Mouse (Mus musculus) thymus, adult 2 months (tissue): ENCODE measurements at regions not wholly inside any gene's neighbourhood (a gene's known extent, or its start where the extent isn't known, plus 50 kb on each side); places are given as distances from the start of the nearest gene placed in this dataset.

Experiments
- DNase-seq: peaks from one replicate; pipeline ENCODE4 v3.0.0; 2021
- H3K27ac ChIP-seq: fragments of 200-500 bp; 2 replicates; pipeline ENCODE4 v1.5.1; 2012; ENCODE audit warnings: low read length, control low read depth; ENCODE audit not compliant: control insufficient read depth, insufficient read depth
- H3K27me3 ChIP-seq: fragments of 200-500 bp; 2 replicates; pipeline ENCODE4 v1.6.1; 2012; ENCODE audit warnings: mild to moderate bottlenecking, low read length, moderate library complexity, mixed read lengths; ENCODE audit not compliant: control insufficient read depth, insufficient read depth
- H3K36me3 ChIP-seq: fragments of 200-500 bp; 2 replicates; pipeline ENCODE4 v1.6.1; 2012; ENCODE audit warnings: mild to moderate bottlenecking, low read length, moderate library complexity; ENCODE audit not compliant: control insufficient read depth, insufficient read depth
- H3K4me1 ChIP-seq: fragments of 200-500 bp; replicated peaks from 2 replicates; pipeline ENCODE4 v1.6.1; 2012; ENCODE audit warnings: low read length; ENCODE audit not compliant: control insufficient read depth, insufficient read depth
- H3K4me3 ChIP-seq: fragments of 200-500 bp; 2 replicates; pipeline ENCODE4 v1.5.1; 2012; ENCODE audit warnings: mild to moderate bottlenecking, low read length, control low read depth, moderate library complexity; ENCODE audit not compliant: control insufficient read depth, insufficient read depth
- CTCF ChIP-seq: fragments of 200-500 bp; IDR thresholded peaks from 2 replicates; pipeline ENCODE4 v1.5.1; 2012; ENCODE audit warnings: mild to moderate bottlenecking, control low read depth, low read length, moderate library complexity, borderline replicate concordance; ENCODE audit not compliant: control insufficient read depth, poor library complexity, insufficient read depth; ENCODE audit errors: extremely low read depth
- POLR2A ChIP-seq: fragments of 200-500 bp; IDR thresholded peaks from 2 replicates; pipeline ENCODE4 v1.6.1; 2012; ENCODE audit warnings: mild to moderate bottlenecking, low read length, control low read depth, moderate library complexity; ENCODE audit not compliant: control insufficient read depth, poor library complexity, insufficient read depth; ENCODE audit errors: extremely low read depth
- WGBS: fragments of 180-500 bp; shearing (Covaris S2); methylation state at CpG from one replicate; pipeline ENCODE4 v1.1.7; 2018; 5-methylcytosine and 5-hydroxymethylcytosine counted together

DNA sequence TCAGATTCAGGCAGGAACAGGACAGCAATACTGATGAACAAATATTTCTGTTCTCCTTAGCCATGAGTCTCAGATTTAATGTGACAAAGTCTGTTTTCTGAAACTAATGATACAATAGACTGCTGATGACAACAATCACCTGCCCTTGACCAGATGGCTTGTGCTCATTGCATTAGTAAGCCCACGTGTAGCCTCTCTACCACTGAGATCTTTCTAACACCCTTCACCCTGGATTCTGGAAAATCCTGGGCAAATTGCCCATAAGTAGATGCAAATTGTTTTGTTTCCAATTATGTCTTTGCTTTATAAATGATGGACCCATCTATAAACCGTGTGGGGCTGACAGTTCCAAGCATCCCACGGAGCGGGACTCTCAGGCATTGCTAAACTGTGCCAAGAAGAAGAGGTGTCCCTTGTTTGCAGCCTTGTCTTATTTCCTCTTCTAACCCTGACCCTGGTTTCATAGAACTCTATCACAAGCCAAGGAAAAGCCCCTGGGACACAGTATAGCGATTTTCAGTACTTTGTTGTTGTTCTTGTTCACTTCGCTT lies 475.7 kb downstream of the Tmem135 start:
- Histone ChIP-seq H3K27me3 (no peaks in the 10 kb centered on the region), H3K4me3 (no peak overlapping the region), H3K4me1 (no peaks in the 10 kb centered on the region), H3K27ac (no peak overlapping the region), H3K36me3 (no peaks in the 10 kb centered on the region)
- TF ChIP-seq CTCF = no peak
- no peak for TF ChIP-seq POLR2A
- no peak for DNase-seq
- WGBS = 92% methylated on average over 6 of the region's 6 CpGs
